Mouse (Mus musculus) forebrain, embryonic 16.5 days (tissue): ENCODE data around the gene Mdga1. TPM values are rescaled to one million over a fixed set of nuclear protein-coding genes. Genes with fewer than 3 reads are reported as not detected.
A peak's percentile ranks its signal among the peaks of the same experiment; 100 is the strongest.

Source experiments
- ATAC-seq: fragments of 200-750 bp; cut with Nextera tagmentation; 2 replicates; pipeline ENCODE4 v1.8.0; 2017; ENCODE audit warnings: mild to moderate bottlenecking, moderate library complexity
- H3K27ac ChIP-seq: fragments of 300-500 bp; sonication (generic); 2 replicates; pipeline ENCODE4 v1.5.1; 2014; ENCODE audit warnings: low read length, control low read depth
- H3K27me3 ChIP-seq: fragments of 300-500 bp; sonication (generic); replicated peaks from 2 replicates; pipeline ENCODE4 v1.6.1; 2014; ENCODE audit warnings: low read length; ENCODE audit not compliant: control insufficient read depth, insufficient read depth
- H3K36me3 ChIP-seq: fragments of 300-500 bp; sonication (generic); 2 replicates; pipeline ENCODE4 v1.6.1; 2014; ENCODE audit not compliant: control insufficient read depth, insufficient read depth
- H3K4me1 ChIP-seq: fragments of 300-500 bp; sonication (generic); replicated peaks from 2 replicates; pipeline ENCODE4 v1.6.1; 2014; ENCODE audit warnings: low read length; ENCODE audit not compliant: control insufficient read depth, insufficient read depth
- H3K4me2 ChIP-seq: fragments of 300-500 bp; sonication (generic); 2 replicates; pipeline ENCODE4 v1.6.1; 2014; ENCODE audit warnings: mild to moderate bottlenecking, low read length, control low read depth
- H3K4me3 ChIP-seq: fragments of 300-500 bp; sonication (generic); replicated peaks from 2 replicates; pipeline ENCODE4 v1.5.1; 2014; ENCODE audit warnings: mild to moderate bottlenecking, low read length, control low read depth
- H3K9ac ChIP-seq: fragments of 300-500 bp; sonication (generic); replicated peaks from 2 replicates; pipeline ENCODE4 v1.6.1; 2014; ENCODE audit warnings: low read depth, low read length, control low read depth
- H3K9me3 ChIP-seq: fragments of 300-500 bp; sonication (generic); 2 replicates; pipeline ENCODE4 v1.6.1; 2016; ENCODE audit warnings: low read length; ENCODE audit not compliant: control insufficient read depth
- WGBS: fragments of 180-500 bp; shearing (Covaris S2); extraction: QIAGEN DNeasy Blood & Tissue Kit; methylation state at CpG from one replicate; pipeline ENCODE4 v1.1.7; 2014; 5-methylcytosine and 5-hydroxymethylcytosine counted together
- polyA plus RNA-seq: library from polyadenylated mRNA; unstranded; fragments of >200 nt; fragmentation: Nextera tagmentation; extraction: Ambion mirVana; gene quantifications from 2 replicates; pipeline ENCODE4 v1.2.1, GENCODE M21; 2015

Gene Mdga1
- polyA plus RNA-seq, 1 experiment from 2014 or later = 10.7 TPM

- H3K4me1 ChIP-seq = peaks cover 10% of the 10 kb centered on the region
- no peaks in the 10 kb centered on the region for H3K36me3 ChIP-seq
- H3K9ac ChIP-seq = no peak overlapping the region
- no peak for ATAC-seq
- H3K27ac ChIP-seq = no peak overlapping the region
- no peak overlapping the region for H3K4me2 ChIP-seq
- H3K4me3 ChIP-seq = no peak overlapping the region
- H3K27me3 ChIP-seq = 0 out of 2 replicates have a peak, but pooled peaks cover 2% of the 10 kb centered on the region
- H3K9me3 ChIP-seq = no peaks in the 10 kb centered on the region
- WGBS = 84% methylated on average over 5 of the region's 5 CpGs
Observed at GRCm38 (mm10) chr17:29895566-29895965, 74.3 kb downstream of the Mdga1 start.

- Histone ChIP-seq H3K4me3 (no peak overlapping the region), H3K9ac (no peak overlapping the region), H3K4me2 (no peak overlapping the region), H3K4me1 (peaks cover 15% of the 10 kb centered on the region), H3K9me3 (no peaks in the 10 kb centered on the region), H3K36me3 (no peaks in the 10 kb centered on the region), H3K27ac (no peak overlapping the region), H3K27me3 (peaks cover 2% of the 10 kb centered on the region; the same call in 1 of the 2 replicates)
- 85% methylated on average over 5 of the region's 5 CpGs for WGBS
- no peak for ATAC-seq
Observed at GRCm38 (mm10) chr17:29894965-29895364, 74.9 kb downstream of the Mdga1 start.

- peaks cover 2% of the 10 kb centered on the region; the same call in 1 of the 2 replicates for H3K27me3 ChIP-seq
- H3K9me3 ChIP-seq = no peaks in the 10 kb centered on the region
- peaks cover 41% of the 10 kb centered on the region for H3K4me1 ChIP-seq
- no peak overlapping the region for H3K9ac ChIP-seq
- no peaks in the 10 kb centered on the region for H3K36me3 ChIP-seq
- H3K4me3 ChIP-seq = no peak overlapping the region
- H3K27ac ChIP-seq = peak overlapping the region; percentile 3; the same call in 1 of the 2 replicates
- whole genome bisulfite sequencing = 58% methylated on average over 7 of the region's 7 CpGs
- H3K4me2 ChIP-seq = no peak overlapping the region
- no peak for ATAC-seq
Observed at GRCm38 (mm10) chr17:29890451-29891110, 79.3 kb downstream of the Mdga1 start.

GRCm38 (mm10) chr17:29888981-29889980 is 80.6 kb downstream of the Mdga1 start:
- no peaks in the 10 kb centered on the region for H3K9me3 ChIP-seq

GRCm38 (mm10) chr17:29887881-29888826 is 81.7 kb downstream of the Mdga1 start:
- Histone ChIP-seq H3K27ac (peak overlapping the region; percentile 94), H3K9ac (peak overlapping the region; percentile 85), H3K4me3 (peak overlapping the region; percentile 67), H3K9me3 (no peaks in the 10 kb centered on the region), H3K4me1 (peaks cover 65% of the 10 kb centered on the region), H3K36me3 (no peaks in the 10 kb centered on the region), H3K27me3 (peaks cover 4% of the 10 kb centered on the region; the same call in 1 of the 2 replicates), H3K4me2 (peak overlapping the region; percentile 95)
- peak; percentile 55 for ATAC-seq
- under 1% methylated on average over 78 of the region's 93 CpGs for WGBS

More at GRCm38 (mm10) chr17:29888981-29889980, 80.6 kb downstream of the Mdga1 start:
- peaks cover 54% of the 10 kb centered on the region for H3K4me1 ChIP-seq
- H3K36me3 ChIP-seq = no peaks in the 10 kb centered on the region
- peak overlapping the region; percentile 85 for H3K9ac ChIP-seq
- under 1% methylated on average over 62 of the region's 67 CpGs for WGBS
- peaks cover 4% of the 10 kb centered on the region; the same call in 1 of the 2 replicates for H3K27me3 ChIP-seq
- H3K27ac ChIP-seq = peak overlapping the region; percentile 94
- ATAC-seq = peak; percentile 71
- H3K4me3 ChIP-seq = peak overlapping the region; percentile 67
- H3K4me2 ChIP-seq = peak overlapping the region; percentile 95

- ATAC-seq = peak; percentile 13
- H3K36me3 ChIP-seq = no peaks in the 10 kb centered on the region
- under 1% methylated on average over 56 of the region's 57 CpGs for WGBS
- H3K27ac ChIP-seq = peak overlapping the region; percentile 94
- peak overlapping the region; percentile 95 for H3K4me2 ChIP-seq
- H3K27me3 ChIP-seq = peaks cover 4% of the 10 kb centered on the region; the same call in 1 of the 2 replicates
- peak overlapping the region; percentile 85 for H3K9ac ChIP-seq
- no peaks in the 10 kb centered on the region for H3K9me3 ChIP-seq
- H3K4me3 ChIP-seq = peak overlapping the region; percentile 67
- peaks cover 70% of the 10 kb centered on the region for H3K4me1 ChIP-seq
Observed at GRCm38 (mm10) chr17:29887271-29887880, 82.5 kb downstream of the Mdga1 start.

- Histone ChIP-seq H3K27me3 (peaks cover 4% of the 10 kb centered on the region; the same call in 1 of the 2 replicates), H3K9me3 (no peaks in the 10 kb centered on the region), H3K27ac (peak overlapping the region; percentile 94), H3K4me3 (peak overlapping the region; percentile 67), H3K36me3 (no peaks in the 10 kb centered on the region), H3K4me1 (peaks cover 70% of the 10 kb centered on the region), H3K9ac (peak overlapping the region; percentile 85), H3K4me2 (peak overlapping the region; percentile 95)
- WGBS = 0% methylated on average over 39 of the region's 39 CpGs
- no peak for ATAC-seq
Observed at GRCm38 (mm10) chr17:29886655-29887251, 83.1 kb downstream of the Mdga1 start.

GRCm38 (mm10) chr17:29886061-29886460 is 83.8 kb downstream of the Mdga1 start:
- Histone ChIP-seq H3K27me3 (peaks cover 3% of the 10 kb centered on the region; the same call in 1 of the 2 replicates), H3K4me1 (peaks cover 69% of the 10 kb centered on the region), H3K9me3 (no peaks in the 10 kb centered on the region), H3K27ac (peak overlapping the region; percentile 94), H3K9ac (peak overlapping the region; percentile 85), H3K36me3 (no peaks in the 10 kb centered on the region), H3K4me3 (peak overlapping the region; percentile 67), H3K4me2 (peak overlapping the region; percentile 95)
- 4% methylated on average over 4 of the region's 4 CpGs for WGBS
- ATAC-seq = peak; percentile 22; the same call in 1 of the 2 replicates
